Mouse (Mus musculus) MN1 (cell line): ENCODE measurements around the gene Myo5a.
"Not testable (repeated sequence)": the region's sequence is repeated elsewhere in the genome, so short reads cannot be mapped to it uniquely, and the experiment has no call there.

Experiments
- DNase-seq: peaks from one replicate; pipeline ENCODE4 v3.0.0-alpha.2; 2016; ENCODE audit warnings: low spot score

The Myo5a gene

GRCm38 (mm10) chr9:75248359-75248758 is 177.5 kb downstream of the Myo5a start:
- DNase-seq = no peak

- no peak for DNase-seq
These were observed 178.1 kb downstream of the Myo5a start for GRCm38 (mm10) chr9:75248874-75249273.

- DNase-seq = not testable (repeated sequence)
These were observed 182.3 kb downstream of the Myo5a start for GRCm38 (mm10) chr9:75253158-75253557.

- DNase-seq = no peak
These were observed 183.0 kb downstream of the Myo5a start for GRCm38 (mm10) chr9:75253766-75254165.

- DNase-seq = peak; percentile 23
These were observed 183.6 kb downstream of the Myo5a start for GRCm38 (mm10) chr9:75254196-75254955.

GRCm38 (mm10) chr9:75255820-75256545 is 185.2 kb downstream of the Myo5a start:
- DNase-seq = no peak

GRCm38 (mm10) chr9:75258792-75259191 is 188.0 kb downstream of the Myo5a start:
- DNase-seq = no peak

- no peak for DNase-seq
These were observed 188.8 kb downstream of the Myo5a start for GRCm38 (mm10) chr9:75259656-75260055.

GRCm38 (mm10) chr9:75261332-75261872 is 190.6 kb downstream of the Myo5a start:
- peak; percentile 35 for DNase-seq

GRCm38 (mm10) chr9:75262235-75262826 is 191.5 kb downstream of the Myo5a start:
- DNase-seq = no peak

- peak; percentile 58 for DNase-seq
These were observed 193.3 kb downstream of the Myo5a start for GRCm38 (mm10) chr9:75264008-75264718.

- no peak for DNase-seq
These were observed 196.3 kb downstream of the Myo5a start for GRCm38 (mm10) chr9:75267147-75267546.

- DNase-seq = no peak
These were observed 199.6 kb downstream of the Myo5a start for GRCm38 (mm10) chr9:75270382-75270781.

- DNase-seq = no peak
These were observed 200.7 kb downstream of the Myo5a start for GRCm38 (mm10) chr9:75271539-75271938.
